Mouse (Mus musculus): ENCODE measurements around the gene Elp4. TPM values are rescaled to one million over a fixed set of nuclear protein-coding genes. Genes with fewer than 3 reads are reported as not detected.

The Elp4 gene
- polyA plus RNA-seq, 1 experiment, result 3.8 TPM

- DNase-seq (ENCODE audit: low read depth), result no peak
Measured at GRCm38 (mm10) chr2:105715409-105716115, 188.8 kb downstream of the Elp4 start.

GRCm38 (mm10) chr2:105710511-105710910 is 193.9 kb downstream of the Elp4 start:
- no peak for DNase-seq (ENCODE audit: low read depth)

- DNase-seq (ENCODE audit: low read depth), result no peak
Measured at GRCm38 (mm10) chr2:105709126-105709525, 195.2 kb downstream of the Elp4 start.

- DNase-seq (ENCODE audit: low read depth), result no peak
Measured at GRCm38 (mm10) chr2:105705320-105705719, 199.0 kb downstream of the Elp4 start.

GRCm38 (mm10) chr2:105702586-105702985 is 201.8 kb downstream of the Elp4 start:
- no peak for DNase-seq (ENCODE audit: low read depth)

- no peak for DNase-seq (ENCODE audit: low read depth)
Measured at GRCm38 (mm10) chr2:105701781-105702180, 202.6 kb downstream of the Elp4 start.

GRCm38 (mm10) chr2:105698631-105699030 is 205.7 kb downstream of the Elp4 start:
- DNase-seq (ENCODE audit: low read depth), result no peak

GRCm38 (mm10) chr2:105697741-105698140 is 206.6 kb downstream of the Elp4 start:
- no peak for DNase-seq (ENCODE audit: low read depth)

- DNase-seq (ENCODE audit: low read depth), result no peak
Measured at GRCm38 (mm10) chr2:105691296-105691695, 213.1 kb downstream of the Elp4 start.

GRCm38 (mm10) chr2:105689771-105690639 is 214.4 kb downstream of the Elp4 start:
- DNase-seq (ENCODE audit: low read depth), result no peak

GRCm38 (mm10) chr2:105689304-105689770 is 215.0 kb downstream of the Elp4 start:
- DNase-seq (ENCODE audit: low read depth), result no peak

GRCm38 (mm10) chr2:105688436-105689303 is 215.7 kb downstream of the Elp4 start:
- no peak for DNase-seq (ENCODE audit: low read depth)

- DNase-seq (ENCODE audit: low read depth), result no peak
Measured at GRCm38 (mm10) chr2:105688011-105688410, 216.4 kb downstream of the Elp4 start.

- no peak for DNase-seq (ENCODE audit: low read depth)
Measured at GRCm38 (mm10) chr2:105687317-105687991, 216.9 kb downstream of the Elp4 start.

GRCm38 (mm10) chr2:105686363-105687316 is 217.7 kb downstream of the Elp4 start:
- DNase-seq (ENCODE audit: low read depth), result no peak

- DNase-seq (ENCODE audit: low read depth), result no peak
Measured at GRCm38 (mm10) chr2:105685651-105686050, 218.7 kb downstream of the Elp4 start.

GRCm38 (mm10) chr2:105684991-105685650 is 219.2 kb downstream of the Elp4 start:
- DNase-seq (ENCODE audit: low read depth), result no peak

GRCm38 (mm10) chr2:105683771-105684410 is 220.5 kb downstream of the Elp4 start:
- DNase-seq (ENCODE audit: low read depth), result no peak

All from gonadal fat pad, adult 2 months (tissue).